Mouse (Mus musculus) myocyte (in vitro differentiated cells): ENCODE data around the gene Ltbp4. TPM values are rescaled to one million over a fixed set of nuclear protein-coding genes. Genes with fewer than 3 reads are reported as not detected.

Experiments
- H3K27me3 ChIP-seq: one replicate; pipeline ENCODE4 v1.6.1; 2011; ENCODE audit not compliant: control insufficient read depth, insufficient read depth, insufficient read length
- H3K36me3 ChIP-seq: one replicate; pipeline ENCODE4 v1.6.1; 2011; ENCODE audit not compliant: control insufficient read depth, insufficient read depth
- H3K4me2 ChIP-seq: one replicate; pipeline ENCODE4 v1.6.1; 2011; ENCODE audit warnings: low read depth, control low read depth
- H3K4me3 ChIP-seq: one replicate; pipeline ENCODE4 v1.5.1; 2011; ENCODE audit warnings: mild to moderate bottlenecking, control low read depth, moderate library complexity
- H3K79me2 ChIP-seq: one replicate; pipeline ENCODE4 v1.6.1; 2011; ENCODE audit not compliant: control insufficient read depth, insufficient read depth
- H3ac ChIP-seq: one replicate; pipeline ENCODE4 v1.6.1; 2011; ENCODE audit not compliant: control insufficient read depth, insufficient read length
- CEBPB ChIP-seq: IDR thresholded peaks from 2 replicates; pipeline ENCODE4 v1.6.1; 2011; ENCODE audit warnings: mild to moderate bottlenecking, moderate library complexity; ENCODE audit not compliant: poor library complexity, insufficient read depth, severe bottlenecking
- E2F4 ChIP-seq: IDR thresholded peaks from one replicate; pipeline ENCODE4 v1.6.1; 2011; ENCODE audit warnings: mild to moderate bottlenecking, control low read depth, moderate library complexity; ENCODE audit not compliant: insufficient read depth
- MAX ChIP-seq: IDR thresholded peaks from one replicate; pipeline ENCODE4 v1.6.1; 2011; ENCODE audit warnings: low read depth, mild to moderate bottlenecking, control low read depth
- MYOD1 ChIP-seq, 3 experiments: IDR thresholded peaks; one replicate each; pipeline ENCODE4 v1.6.1; 2011; ENCODE audit warnings: control low read depth in 2 of 3, low read depth in 2 of 3, mild to moderate bottlenecking in 2 of 3, moderate library complexity in 1 of 3; ENCODE audit not compliant: insufficient read length in 2 of 3, control insufficient read depth in 1 of 3
- MYOG ChIP-seq, 3 experiments: IDR thresholded peaks; one replicate each; pipeline ENCODE4 v1.6.1; 2011; ENCODE audit warnings: control low read depth in 2 of 3, low read depth in 2 of 3, mild to moderate bottlenecking in 2 of 3; ENCODE audit not compliant: insufficient read length in 2 of 3, control insufficient read depth in 1 of 3, insufficient read depth in 1 of 3
- POLR2A ChIP-seq: IDR thresholded peaks from one replicate; pipeline ENCODE4 v1.6.1; 2011; ENCODE audit warnings: low read depth, mild to moderate bottlenecking, control low read depth, moderate library complexity; ENCODE audit not compliant: insufficient read length
- POLR2AphosphoS2 ChIP-seq: IDR thresholded peaks from one replicate; pipeline ENCODE4 v1.6.1; 2011; ENCODE audit warnings: low read depth, control low read depth; ENCODE audit not compliant: insufficient read length
- REST ChIP-seq: IDR thresholded peaks from one replicate; pipeline ENCODE4 v1.6.1; 2011; ENCODE audit warnings: mild to moderate bottlenecking, control low read depth, moderate library complexity; ENCODE audit not compliant: insufficient read depth, insufficient read length
- SRF ChIP-seq: IDR thresholded peaks from one replicate; pipeline ENCODE4 v1.6.1; 2011; ENCODE audit warnings: low read depth; ENCODE audit not compliant: control insufficient read depth, insufficient read length
- TCF12 ChIP-seq: IDR thresholded peaks from one replicate; pipeline ENCODE4 v1.6.1; 2011; ENCODE audit warnings: mild to moderate bottlenecking, control low read depth; ENCODE audit not compliant: poor library complexity, insufficient read depth, severe bottlenecking
- TCF3 ChIP-seq: IDR thresholded peaks from one replicate; pipeline ENCODE4 v1.6.1; 2011; ENCODE audit warnings: low read depth, control low read depth; ENCODE audit not compliant: insufficient read length
- USF1 ChIP-seq: IDR thresholded peaks from one replicate; pipeline ENCODE4 v1.6.1; 2011; ENCODE audit warnings: low read depth, mild to moderate bottlenecking, control low read depth, moderate library complexity
- polyA plus RNA-seq: library from polyadenylated mRNA; unstranded; fragments of >200 nt; fragmentation: generic; extraction: Trizol; gene quantifications from one replicate; pipeline ENCODE4 v1.2.1, GENCODE M21; 2012; ENCODE audit warnings: missing spikeins

Ltbp4 gene
- polyA plus RNA-seq, 1 experiment: 32.5 TPM

GRCm38 (mm10) chr7:27379836-27380235 lies 42.3 kb upstream of the Ltbp4 start:
- Histone ChIP-seq H3K79me2 (no peaks in the 10 kb centered on the region), H3K4me2 (no peak overlapping the region), H3K27me3 (peaks cover 17% of the 10 kb centered on the region), H3ac (no peak overlapping the region), H3K36me3 (no peaks in the 10 kb centered on the region), H3K4me3 (no peak overlapping the region)
- no peak for TF ChIP-seq MYOD1 (IDR thresholded peaks at IDR 0.05; ENCODE audit: control insufficient read depth in 1 of 3, insufficient read length in 2 of 3, low read depth in 2 of 3)
- no peak for TF ChIP-seq POLR2A
- TF ChIP-seq REST: no peak
- no peak for TF ChIP-seq TCF12
- no peak for TF ChIP-seq MAX
- no peak for TF ChIP-seq POLR2AphosphoS2
- TF ChIP-seq E2F4: no peak
- no peak for TF ChIP-seq CEBPB
- TF ChIP-seq MYOG (IDR thresholded peaks at IDR 0.05; ENCODE audit: control insufficient read depth in 1 of 3, insufficient read depth in 1 of 3, insufficient read length in 2 of 3, low read depth in 2 of 3): no peak
- no peak for TF ChIP-seq TCF3
- TF ChIP-seq SRF: no peak

- no peak overlapping the region for H3K4me2 ChIP-seq
- TF ChIP-seq SRF: no peak
- TF ChIP-seq MYOG (IDR thresholded peaks at IDR 0.05; ENCODE audit: control insufficient read depth in 1 of 3, insufficient read depth in 1 of 3, insufficient read length in 2 of 3, low read depth in 2 of 3): no peak
- TF ChIP-seq MAX: no peak
- TF ChIP-seq POLR2AphosphoS2: no peak
- no peak for TF ChIP-seq TCF12
- no peak for TF ChIP-seq E2F4
- no peak for TF ChIP-seq REST
- no peak for TF ChIP-seq CEBPB
- no peak for TF ChIP-seq TCF3
- no peak for TF ChIP-seq USF1
- no peak for TF ChIP-seq POLR2A
- no peak for TF ChIP-seq MYOD1 (IDR thresholded peaks at IDR 0.05; ENCODE audit: control insufficient read depth in 1 of 3, insufficient read length in 2 of 3, low read depth in 2 of 3)
- H3K36me3 ChIP-seq: no peaks in the 10 kb centered on the region
- no peaks in the 10 kb centered on the region for H3K79me2 ChIP-seq
- no peak overlapping the region for H3ac ChIP-seq
- H3K4me3 ChIP-seq: no peak overlapping the region
- peaks cover 29% of the 10 kb centered on the region for H3K27me3 ChIP-seq
Observed at GRCm38 (mm10) chr7:27378431-27378830, 40.9 kb upstream of the Ltbp4 start.

- TF ChIP-seq USF1 (no peak), MAX (no peak), E2F4 (no peak), REST (no peak), MYOD1 (IDR thresholded peaks at IDR 0.05; ENCODE audit: control insufficient read depth in 1 of 3, insufficient read length in 2 of 3, low read depth in 2 of 3) (no peak), TCF12 (no peak), CEBPB (no peak), SRF (no peak), TCF3 (no peak), POLR2A (no peak), MYOG (IDR thresholded peaks at IDR 0.05; ENCODE audit: control insufficient read depth in 1 of 3, insufficient read depth in 1 of 3, insufficient read length in 2 of 3, low read depth in 2 of 3) (no peak), POLR2AphosphoS2 (no peak)
- Histone ChIP-seq H3K79me2 (no peaks in the 10 kb centered on the region), H3K36me3 (no peaks in the 10 kb centered on the region), H3K4me3 (no peak overlapping the region), H3K27me3 (peaks cover 29% of the 10 kb centered on the region), H3ac (no peak overlapping the region), H3K4me2 (no peak overlapping the region)
Observed at GRCm38 (mm10) chr7:27375274-27375673, 37.8 kb upstream of the Ltbp4 start.

GRCm38 (mm10) chr7:27371715-27372462 lies 34.4 kb upstream of the Ltbp4 start:
- Histone ChIP-seq H3K27me3 (peaks cover 32% of the 10 kb centered on the region), H3K36me3 (no peaks in the 10 kb centered on the region), H3K4me2 (peak overlapping the region; percentile 30), H3ac (no peak overlapping the region), H3K79me2 (no peaks in the 10 kb centered on the region), H3K4me3 (no peak overlapping the region)
- TF ChIP-seq TCF3 (peak; percentile 25), MYOD1 (IDR thresholded peaks at IDR 0.05; ENCODE audit: control insufficient read depth in 1 of 3, insufficient read length in 2 of 3, low read depth in 2 of 3) (peak in 2 of 3 experiments; percentile 76 to 82), POLR2AphosphoS2 (no peak), MYOG (IDR thresholded peaks at IDR 0.05; ENCODE audit: control insufficient read depth in 1 of 3, insufficient read depth in 1 of 3, insufficient read length in 2 of 3, low read depth in 2 of 3) (peak in 2 of 3 experiments; percentile 74 to 88)

- no peaks in the 10 kb centered on the region for H3K36me3 ChIP-seq
- H3K4me3 ChIP-seq: no peak overlapping the region
- TF ChIP-seq REST: no peak
- no peak for TF ChIP-seq TCF12
- TF ChIP-seq SRF: no peak
- TF ChIP-seq MYOG (IDR thresholded peaks at IDR 0.05; ENCODE audit: control insufficient read depth in 1 of 3, insufficient read depth in 1 of 3, insufficient read length in 2 of 3, low read depth in 2 of 3): peak in 1 of 3 experiments; percentile 13
- TF ChIP-seq POLR2A: no peak
- TF ChIP-seq CEBPB: no peak
- TF ChIP-seq MAX: no peak
- H3K4me2 ChIP-seq: no peak overlapping the region
- peaks cover 11% of the 10 kb centered on the region for H3K27me3 ChIP-seq
- H3K79me2 ChIP-seq: no peaks in the 10 kb centered on the region
- H3ac ChIP-seq: no peak overlapping the region
Observed at GRCm38 (mm10) chr7:27369111-27369510, 31.6 kb upstream of the Ltbp4 start.
